Mouse (Mus musculus) spleen, embryonic (tissue): ENCODE measurements around the gene Rrp1.

Source experiments
- CTCF ChIA-PET: fragments of 350-600 bp; sonication (Branson Sonifier 250); formaldehyde crosslinking; loops from one replicate; lab custom pipeline; 2022; lab: Charles Lee

Rrp1 gene

DNA sequence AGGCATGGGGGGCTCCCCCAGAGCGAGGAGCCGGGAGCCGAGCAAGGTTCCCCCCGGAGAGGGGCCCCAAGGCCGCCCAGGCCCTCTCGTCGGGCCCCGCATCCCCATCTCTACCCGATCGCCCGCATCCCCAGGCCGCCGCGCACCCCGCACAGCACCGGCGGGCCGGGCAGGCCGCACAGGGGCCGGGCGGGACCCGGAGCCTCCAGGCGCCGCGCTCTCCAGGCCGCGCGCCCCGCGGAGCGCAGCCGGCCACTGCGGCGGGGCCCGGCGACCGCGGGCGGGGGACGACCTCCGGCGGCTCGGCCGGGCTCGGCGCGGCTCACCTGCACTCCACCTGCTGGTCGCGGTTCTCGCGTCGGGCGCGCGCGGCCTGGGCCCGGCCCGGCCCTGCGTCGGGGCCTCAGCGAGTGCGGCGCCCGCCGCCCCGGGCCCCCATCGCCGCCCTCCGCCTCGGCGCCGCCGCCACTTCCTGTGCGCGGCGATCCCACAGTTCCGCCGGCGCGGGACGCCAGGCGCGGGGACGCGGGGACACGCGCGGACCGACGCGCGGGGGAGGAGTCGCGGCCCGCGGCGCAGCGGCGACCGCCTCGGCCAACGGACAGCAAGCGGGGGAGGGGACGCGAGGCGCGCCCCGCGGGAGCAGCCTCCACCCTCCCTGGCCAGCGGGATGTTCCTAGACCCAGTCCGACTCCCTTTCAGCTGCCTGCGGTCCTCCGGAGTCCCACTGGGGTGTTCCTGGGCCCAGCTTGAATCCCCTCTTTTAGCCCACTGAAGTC lies 60.8 kb downstream of the Rrp1 start, which contains the start of gene Agpat3:
Gene Agpat3 (minus strand): TSS at position 603 of the 779 bp plus-strand sequence.
- CTCF ChIA-PET, result interaction anchor here (0.6 kb wide), 1 partner anchor 25 kb away, joined by 3 read pairs; no protein-coding TSS in a partner anchor

DNA sequence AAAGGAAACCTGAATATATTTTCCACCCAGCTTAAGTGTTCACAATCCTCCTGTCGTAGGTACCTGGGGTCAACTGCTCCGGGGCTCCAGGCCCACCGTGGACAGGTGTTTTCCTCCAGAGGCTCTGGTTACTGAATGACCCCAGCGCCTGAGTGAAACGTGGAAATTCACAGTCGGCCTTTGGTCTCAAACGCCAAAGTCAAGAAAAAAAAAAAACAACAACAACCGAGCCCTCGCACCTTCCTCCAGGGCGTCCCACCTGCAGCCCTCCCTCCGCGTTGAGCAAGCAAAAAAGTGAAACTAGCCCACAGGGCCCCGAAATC lies 61.3 kb downstream of the Rrp1 start:
- CTCF ChIA-PET, result interaction anchor here (0.7 kb wide), 1 partner anchor 87 kb away, joined by 11 read pairs; no protein-coding TSS in a partner anchor

DNA sequence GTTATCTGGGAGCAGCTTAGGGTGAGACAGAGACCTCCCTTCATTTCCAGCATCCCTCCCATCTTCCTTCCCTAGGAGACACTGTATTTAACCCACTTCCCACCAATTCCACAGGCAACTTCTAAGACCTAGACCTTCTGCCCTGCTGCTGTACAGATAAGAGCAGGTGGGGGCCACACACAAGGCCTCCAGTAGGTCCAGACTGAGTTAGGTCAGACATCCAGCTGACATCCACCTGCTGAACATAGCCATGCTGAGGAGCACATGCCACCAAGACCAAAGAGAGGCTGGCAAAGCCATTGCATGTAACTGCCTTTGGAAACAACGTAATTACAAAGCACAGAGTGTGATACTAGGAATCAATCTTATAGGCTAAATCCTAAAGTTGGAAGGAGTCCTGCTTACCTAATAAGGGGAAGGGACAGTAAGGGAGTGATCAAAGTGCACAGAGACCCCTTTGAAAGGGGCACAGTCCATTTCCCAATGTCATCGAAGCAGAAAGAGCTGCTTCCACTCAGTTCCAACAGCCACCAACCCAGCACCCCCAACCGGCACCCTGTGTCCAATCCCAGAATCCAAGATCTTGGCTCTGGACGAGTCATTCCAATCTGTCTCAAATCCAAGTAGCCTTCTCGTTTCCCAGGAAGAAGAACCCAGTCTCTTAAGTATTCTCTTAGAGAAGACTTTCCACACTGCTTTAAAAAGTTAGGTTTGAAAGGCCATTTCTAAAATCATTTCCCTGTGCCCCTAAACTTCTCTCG lies 61.9 kb downstream of the Rrp1 start:
- CTCF ChIA-PET, result interaction anchor here (0.7 to 1.0 kb wide), 2 partner anchors 15 to 86 kb away, joined by 3 to 11 read pairs; no protein-coding TSS in a partner anchor
